Mouse (Mus musculus): ENCODE measurements around the gene Mark3.

GRCm38 (mm10) chr12:111608015-111608414 is 33.7 kb downstream of the Mark3 start:
- no peak for TF ChIP-seq CTCF (IDR thresholded peaks at IDR 0.05; ENCODE audit: control insufficient read depth, insufficient read depth, low read length)
- TF ChIP-seq POLR2A (IDR thresholded peaks at IDR 0.05; ENCODE audit: borderline replicate concordance, control insufficient read depth, low read depth, low read length): no peak
